Mouse (Mus musculus): ENCODE results near the gene Ppp1r15a.

DNA sequence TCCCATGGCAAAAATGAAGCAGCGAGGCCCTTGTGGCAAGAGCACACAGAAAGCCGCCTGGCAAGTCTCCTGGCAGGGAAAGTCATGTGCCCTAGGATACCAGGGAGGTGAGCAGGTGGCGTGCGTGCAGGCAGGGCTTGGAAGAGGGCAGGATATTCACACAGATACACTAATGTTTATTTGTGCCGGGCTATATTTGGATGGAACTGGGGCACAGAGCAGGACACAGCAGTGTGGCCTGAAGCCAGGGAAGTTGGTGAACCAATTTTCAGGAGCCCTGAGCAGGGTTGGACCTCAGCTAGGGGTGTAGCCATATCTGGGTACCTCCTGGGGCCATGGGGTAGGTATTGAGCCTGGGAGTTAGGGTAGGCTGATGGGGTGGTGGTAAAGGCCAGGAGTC lies 33.1 kb downstream of the Ppp1r15a start:
- TF ChIP-seq POLR2A (IDR thresholded peaks at IDR 0.05; ENCODE audit: insufficient read depth, low read depth, low read length): no peak
- TF ChIP-seq CTCF (IDR thresholded peaks at IDR 0.05): no peak
